Mouse (Mus musculus) telencephalon, adult 2 months (tissue): Measurements from ENCODE around the gene Fbxw24.
"Not testable (repeated sequence)": the region's sequence is repeated elsewhere in the genome, so short reads cannot be mapped to it uniquely, and the experiment has no call there.

Experiments
- DNase-seq: peaks from one replicate; pipeline ENCODE4 v3.0.0-alpha.2; 2011; ENCODE audit warnings: low read depth, low spot score

Gene Fbxw24

GRCm38 (mm10) chr9:109625957-109626356, at the start of gene Fbxw24:
TSS of gene Fbxw24 (minus strand) at chr9:109626057.
- DNase-seq = not testable (repeated sequence)

- DNase-seq = not testable (repeated sequence)
Observed at GRCm38 (mm10) chr9:109664552-109664951, 38.7 kb upstream of the Fbxw24 start, which contains the start of gene Fbxw25. TSS of gene Fbxw25 (minus strand) at chr9:109664652.

DNA sequence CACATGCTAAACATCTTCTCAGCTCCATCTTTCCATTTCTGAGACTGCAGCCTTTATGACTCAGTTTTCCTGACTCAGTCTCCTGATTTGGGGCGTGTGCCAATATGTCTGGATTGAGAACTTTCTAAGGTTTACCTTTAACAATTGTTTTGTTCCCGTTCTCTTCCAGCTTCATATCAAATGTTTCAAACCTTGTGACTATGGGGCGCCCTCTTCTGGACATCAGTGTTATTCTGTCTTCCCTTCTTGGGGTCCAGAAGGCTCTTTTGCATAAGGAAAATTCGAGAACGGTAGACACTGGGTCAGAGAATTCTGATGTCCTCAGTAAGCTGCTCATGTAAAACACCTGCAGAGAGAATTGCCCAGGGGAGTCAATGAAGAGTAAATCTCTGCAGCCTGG, 19.0 kb downstream of the Fbxw24 start:
- DNase-seq = peak; percentile 5

DNA sequence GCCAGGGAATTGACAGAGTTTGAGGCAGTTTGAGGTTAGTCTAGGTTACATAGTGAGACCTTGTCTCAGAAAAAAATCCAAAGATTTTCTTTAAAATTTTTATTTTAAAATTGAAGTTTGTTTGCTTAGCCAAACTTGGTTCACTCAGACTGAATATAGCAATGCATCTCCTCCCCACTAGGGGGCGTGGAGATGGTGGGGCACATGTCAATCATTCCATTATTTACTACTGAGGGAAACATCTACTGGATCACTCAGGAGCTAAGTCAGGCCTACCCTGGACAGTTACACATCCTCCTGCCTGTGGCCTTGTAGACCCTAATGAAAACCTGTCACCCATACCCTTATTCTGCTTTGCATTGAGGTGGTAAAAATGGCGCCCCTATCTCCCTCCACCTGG, 23.7 kb downstream of the Fbxw24 start:
- DNase-seq = not testable (repeated sequence)

DNA sequence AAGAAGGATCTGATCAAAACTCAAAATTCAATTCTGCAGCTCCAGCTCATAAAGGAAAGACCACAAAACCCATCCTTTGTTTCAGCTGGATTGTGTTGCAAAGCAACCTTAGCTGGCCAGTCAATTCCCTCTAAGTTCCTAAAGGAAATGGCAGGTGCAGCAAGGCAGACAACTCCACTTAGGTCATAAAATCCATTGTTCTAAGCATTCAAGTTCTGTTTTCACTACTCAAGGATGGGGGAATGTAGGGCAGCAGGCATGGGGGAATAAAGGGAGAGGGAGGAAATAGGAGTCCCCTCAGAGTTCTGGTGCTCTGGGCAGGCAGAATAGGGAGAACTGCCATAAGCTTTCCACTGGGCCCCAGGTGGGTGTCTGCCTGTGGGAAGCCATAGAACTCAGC, 28.6 kb downstream of the Fbxw24 start:
- DNase-seq = no peak

DNA sequence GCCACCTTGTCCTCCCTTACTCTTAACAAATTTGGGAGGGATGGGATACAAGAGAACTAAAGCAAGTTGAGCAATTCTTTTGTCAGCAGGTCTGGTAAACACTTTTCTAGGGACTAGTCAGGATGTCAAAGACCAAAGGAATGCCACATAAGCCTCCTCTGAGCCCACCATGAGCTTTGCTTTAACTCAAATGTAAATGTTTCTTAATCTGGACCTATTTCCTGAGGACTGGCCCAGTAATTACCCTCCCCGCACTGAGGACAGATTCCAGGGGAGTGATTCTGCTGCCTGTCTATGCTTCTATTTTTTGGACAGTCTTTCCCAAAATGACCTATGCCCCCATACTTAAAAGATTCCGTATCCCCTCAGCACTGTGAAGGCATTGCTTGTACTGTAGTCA, 31.0 kb downstream of the Fbxw24 start:
- no peak for DNase-seq

DNA sequence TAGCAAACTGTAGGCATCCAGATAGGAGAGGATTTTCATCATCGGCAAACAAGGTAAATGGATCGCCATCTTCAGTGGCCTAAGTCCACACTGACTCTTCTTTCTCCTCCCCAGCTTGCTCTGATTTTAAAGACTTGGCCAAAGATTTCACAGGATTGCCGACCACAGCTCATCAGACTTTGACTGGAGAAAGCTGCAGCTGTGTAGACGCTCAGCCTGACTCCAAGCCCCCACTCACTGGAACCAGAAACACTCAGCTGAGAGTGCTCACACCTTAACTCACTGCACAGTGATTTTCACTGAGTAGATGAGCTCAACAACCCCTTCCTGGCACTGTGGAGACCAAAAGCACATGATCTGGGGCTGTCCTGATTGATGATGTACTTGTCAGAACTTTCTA, 57.7 kb downstream of the Fbxw24 start, which contains the start of gene Fbxw15:
Gene Fbxw15, minus strand, starts transcription at position 101 of the 400 bp plus-strand sequence.
- not testable (repeated sequence) for DNase-seq

DNA sequence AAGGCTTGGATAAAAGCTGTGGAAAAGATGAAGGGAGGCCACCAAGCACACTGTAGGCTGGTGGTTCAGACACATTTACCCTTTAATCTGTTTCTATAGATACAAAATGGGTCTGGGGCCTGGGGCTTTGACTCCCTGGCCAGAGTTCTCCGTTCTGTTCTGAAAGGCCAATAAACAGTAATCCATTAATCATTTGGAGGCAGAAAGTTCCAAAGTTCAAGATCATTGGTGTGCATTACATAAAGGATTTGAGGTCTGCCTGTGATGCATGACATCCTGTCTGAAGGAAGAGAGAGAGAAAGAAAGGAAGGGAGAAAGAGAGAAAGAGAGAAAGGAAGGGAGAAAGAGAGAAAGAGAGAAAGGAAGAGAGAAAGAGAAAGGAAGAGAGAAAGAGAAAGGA, 60.3 kb downstream of the Fbxw24 start:
- no peak for DNase-seq

DNA sequence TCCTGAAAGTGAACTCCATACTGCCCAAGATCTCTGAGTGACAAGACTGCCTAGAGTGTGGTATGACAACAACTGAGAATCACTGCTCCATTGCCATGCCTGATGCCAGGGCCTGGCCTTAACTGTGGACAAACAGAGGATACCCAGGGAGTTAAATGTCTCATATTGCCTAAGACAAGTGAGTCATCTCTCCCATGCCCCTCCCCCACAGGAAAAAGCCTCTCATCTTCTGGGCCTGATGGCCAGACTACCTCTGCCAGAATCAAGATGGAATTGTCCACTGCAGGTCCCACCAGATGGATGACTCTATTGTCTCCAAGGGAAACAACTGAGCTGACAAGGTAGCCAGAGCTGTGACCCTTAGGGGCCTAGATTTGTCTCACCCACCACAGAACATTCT, 63.8 kb downstream of the Fbxw24 start:
- DNase-seq = not testable (repeated sequence)

DNA sequence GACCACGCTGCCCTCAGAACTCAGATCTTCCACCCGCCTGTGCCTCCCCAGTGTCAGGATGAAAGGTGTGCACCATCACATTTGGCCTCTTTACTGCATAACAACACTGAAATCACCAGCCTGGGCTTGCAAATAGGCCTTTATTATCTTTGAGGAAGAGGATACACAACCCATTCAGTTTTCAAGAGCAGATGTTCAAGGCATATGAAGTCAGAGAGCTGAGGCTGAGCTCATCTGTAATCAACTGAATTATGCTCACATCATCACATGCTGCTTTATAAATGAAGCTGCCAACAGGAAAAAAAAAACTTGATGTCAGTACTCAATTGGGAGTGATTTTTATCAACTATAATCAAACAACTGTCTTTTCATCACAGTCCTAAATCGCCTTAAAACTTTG, 73.4 kb downstream of the Fbxw24 start:
- peak; percentile 65 for DNase-seq
